Mouse (Mus musculus) embryonic facial prominence, embryonic 12.5 days (tissue): ENCODE data around the gene Prpf19. TPM values are rescaled to one million over a fixed set of nuclear protein-coding genes. Genes with fewer than 3 reads are reported as not detected.

Source experiments
- ATAC-seq: fragments of 200-750 bp; cut with Nextera tagmentation; 2 replicates; pipeline ENCODE4 v1.8.0; 2017; ENCODE audit not compliant: insufficient number of reproducible peaks, insufficient read depth, low FRiP score, low TSS enrichment
- H3K27ac ChIP-seq: fragments of 300-500 bp; sonication (generic); 2 replicates; pipeline ENCODE4 v1.5.1; 2016; ENCODE audit warnings: mild to moderate bottlenecking
- H3K27me3 ChIP-seq: fragments of 300-500 bp; sonication (generic); 2 replicates; pipeline ENCODE4 v1.6.1; 2016; ENCODE audit warnings: mild to moderate bottlenecking, moderate library complexity
- H3K36me3 ChIP-seq: fragments of 300-500 bp; sonication (generic); 2 replicates; pipeline ENCODE4 v1.6.1; 2016; ENCODE audit warnings: mild to moderate bottlenecking
- H3K4me1 ChIP-seq: fragments of 300-500 bp; sonication (generic); 2 replicates; pipeline ENCODE4 v1.6.1; 2016
- H3K4me2 ChIP-seq: fragments of 300-500 bp; sonication (generic); replicated peaks from 2 replicates; pipeline ENCODE4 v1.6.1; 2016; ENCODE audit warnings: mild to moderate bottlenecking, moderate library complexity
- H3K4me3 ChIP-seq: fragments of 300-500 bp; sonication (generic); 2 replicates; pipeline ENCODE4 v1.5.1; 2016; ENCODE audit warnings: mild to moderate bottlenecking
- H3K9ac ChIP-seq: fragments of 300-500 bp; sonication (generic); 2 replicates; pipeline ENCODE4 v1.6.1; 2016; ENCODE audit warnings: mild to moderate bottlenecking, moderate library complexity
- H3K9me3 ChIP-seq: fragments of 300-500 bp; sonication (generic); 2 replicates; pipeline ENCODE4 v1.6.1; 2016; ENCODE audit warnings: mild to moderate bottlenecking, moderate library complexity
- WGBS: fragments of 180-500 bp; shearing (Covaris S2); methylation state at CpG from one replicate; pipeline ENCODE4 v1.1.7; 2016; 5-methylcytosine and 5-hydroxymethylcytosine counted together
- polyA plus RNA-seq: library from polyadenylated mRNA; unstranded; fragments of >200 nt; fragmentation: Nextera tagmentation; extraction: Ambion mirVana; gene quantifications from 2 replicates; pipeline ENCODE4 v1.2.1, GENCODE M21; 2016

The Prpf19 gene
- polyA plus RNA-seq, 1 experiment from 2014 or later: 41.5 TPM

GRCm38 (mm10) chr19:10869886-10870527, 25.0 kb upstream of the Prpf19 start, which contains the start of gene Tmem132a:
Gene Tmem132a (minus strand): TSS chr19:10869940.
- Histone ChIP-seq H3K36me3 (peaks cover 57% of the 10 kb centered on the region), H3K27me3 (no peaks in the 10 kb centered on the region), H3K27ac (peak within 1 kb of the TSS; percentile 87), H3K9me3 (no peaks in the 10 kb centered on the region), H3K4me2 (peak within 1 kb of the TSS; percentile 79), H3K4me3 (peak within 1 kb of the TSS; percentile 80), H3K4me1 (peaks cover 22% of the 10 kb centered on the region), H3K9ac (peak within 1 kb of the TSS; percentile 86)
- ATAC-seq: no peak
- 1% methylated on average over 8 of the region's 8 CpGs for WGBS

GRCm38 (mm10) chr19:10870676-10871075, 24.4 kb upstream of the Prpf19 start:
- H3K9ac ChIP-seq: no peak overlapping the region
- H3K27me3 ChIP-seq: no peaks in the 10 kb centered on the region
- H3K4me2 ChIP-seq: no peak overlapping the region
- 84% methylated on average over 3 of the region's 3 CpGs for WGBS
- peaks cover 50% of the 10 kb centered on the region for H3K36me3 ChIP-seq
- no peaks in the 10 kb centered on the region for H3K9me3 ChIP-seq
- peaks cover 22% of the 10 kb centered on the region for H3K4me1 ChIP-seq
- H3K27ac ChIP-seq: no peak overlapping the region
- ATAC-seq: no peak
- H3K4me3 ChIP-seq: no peak overlapping the region

- Histone ChIP-seq H3K9ac (no peak overlapping the region), H3K27ac (no peak overlapping the region), H3K27me3 (no peaks in the 10 kb centered on the region), H3K36me3 (peaks cover 43% of the 10 kb centered on the region), H3K4me3 (no peak overlapping the region), H3K9me3 (no peaks in the 10 kb centered on the region), H3K4me1 (peaks cover 22% of the 10 kb centered on the region), H3K4me2 (no peak overlapping the region)
- 74% methylated on average over 14 of the region's 14 CpGs for WGBS
- no peak for ATAC-seq
Measured at GRCm38 (mm10) chr19:10871328-10871961, 23.6 kb upstream of the Prpf19 start.

- Histone ChIP-seq H3K36me3 (peaks cover 21% of the 10 kb centered on the region), H3K4me3 (no peak overlapping the region), H3K4me2 (no peak overlapping the region), H3K4me1 (peaks cover 20% of the 10 kb centered on the region), H3K27me3 (no peaks in the 10 kb centered on the region), H3K9me3 (no peaks in the 10 kb centered on the region), H3K9ac (no peak overlapping the region), H3K27ac (no peak overlapping the region)
- no peak for ATAC-seq
- 88% methylated on average over 7 of the region's 7 CpGs for WGBS
Measured at GRCm38 (mm10) chr19:10878201-10878837, 16.7 kb upstream of the Prpf19 start.

GRCm38 (mm10) chr19:10880085-10880974, 14.7 kb upstream of the Prpf19 start:
- Histone ChIP-seq H3K4me1 (peaks cover 20% of the 10 kb centered on the region), H3K9me3 (no peaks in the 10 kb centered on the region), H3K27me3 (no peaks in the 10 kb centered on the region), H3K4me3 (peak overlapping the region; percentile 64), H3K9ac (peak overlapping the region; percentile 67; the same call in 1 of the 2 replicates), H3K36me3 (peaks cover 10% of the 10 kb centered on the region; the same call in 1 of the 2 replicates), H3K4me2 (peak overlapping the region; percentile 93), H3K27ac (peak overlapping the region; percentile 1; the same call in 1 of the 2 replicates)
- WGBS: 46% methylated on average over 7 of the region's 7 CpGs
- no peak for ATAC-seq

DNA sequence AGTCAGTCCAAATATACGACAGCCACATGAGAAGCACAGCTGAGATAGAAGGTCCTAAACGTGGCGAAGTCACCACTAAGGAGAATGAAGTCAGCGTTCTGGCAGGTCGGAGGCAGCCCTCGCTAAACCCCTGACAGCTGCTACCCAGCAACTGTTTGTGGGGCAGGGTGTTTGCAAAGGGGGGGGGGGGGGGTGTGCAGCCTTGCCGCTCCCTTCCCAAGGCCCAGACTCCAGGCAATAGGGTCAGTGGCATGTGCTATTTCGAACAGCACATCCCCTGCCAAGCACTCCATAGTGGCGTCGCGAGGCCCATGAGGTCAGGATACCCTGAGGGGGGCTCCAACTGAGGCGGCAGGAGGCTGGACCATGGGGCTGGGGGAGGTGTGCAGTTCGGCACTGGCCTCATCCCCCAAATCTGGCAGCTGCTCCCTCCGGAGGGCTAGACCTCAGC, 14.0 kb upstream of the Prpf19 start:
- peaks cover 10% of the 10 kb centered on the region; the same call in 1 of the 2 replicates for H3K36me3 ChIP-seq
- peak overlapping the region; percentile 67 for H3K9ac ChIP-seq
- WGBS: 4% methylated on average over 14 of the region's 14 CpGs
- peaks cover 20% of the 10 kb centered on the region for H3K4me1 ChIP-seq
- no peaks in the 10 kb centered on the region for H3K27me3 ChIP-seq
- ATAC-seq: peak; percentile 83
- peak overlapping the region; percentile 93 for H3K4me2 ChIP-seq
- peak overlapping the region; percentile 96 for H3K27ac ChIP-seq
- H3K9me3 ChIP-seq: no peaks in the 10 kb centered on the region
- H3K4me3 ChIP-seq: peak overlapping the region; percentile 64

DNA sequence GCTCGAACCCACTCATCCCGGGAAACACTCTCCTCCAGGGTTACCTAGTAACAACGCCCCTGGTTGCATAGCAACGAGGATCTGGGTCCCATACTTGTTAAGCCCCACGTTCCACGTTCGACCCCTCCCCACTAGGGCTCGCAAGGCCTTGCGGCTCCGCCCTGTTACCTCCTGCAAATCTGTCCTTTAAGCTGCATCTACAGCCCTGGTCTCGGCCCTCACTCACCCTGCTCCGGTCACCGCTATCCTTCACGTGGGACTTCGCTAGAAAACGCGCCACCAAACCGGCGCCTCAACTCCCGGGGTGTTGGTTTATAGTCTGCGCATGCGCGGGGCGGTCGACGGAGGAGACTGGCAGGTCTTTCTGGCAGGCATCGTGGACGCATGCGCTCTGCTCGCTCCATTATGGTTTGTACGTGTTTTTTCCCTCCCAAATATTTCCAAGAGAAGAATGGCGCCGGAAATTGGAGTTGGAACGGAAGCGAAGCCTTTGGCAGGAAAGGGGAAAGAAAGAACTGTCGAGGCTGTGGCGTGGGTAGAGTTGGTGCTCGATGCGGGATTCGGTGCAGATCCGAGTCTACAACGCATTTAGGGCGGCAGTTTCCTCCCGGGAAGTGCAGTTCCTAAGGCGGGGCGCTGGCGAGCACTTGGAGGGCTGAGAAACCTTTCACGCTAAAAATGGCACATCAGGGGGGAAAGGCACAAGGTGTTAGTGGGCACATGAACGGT, 13.4 kb upstream of the Prpf19 start, which contains the start of gene Tmem109:
Tmem109 (minus strand) TSS at position 576 of the 729 bp plus-strand sequence.
- no peaks in the 10 kb centered on the region for H3K27me3 ChIP-seq

GRCm38 (mm10) chr19:10892201-10892600, 2.8 kb upstream of the Prpf19 start:
- no peak for ATAC-seq

More for the DNA sequence above, 13.4 kb upstream of the Prpf19 start, which contains the start of gene Tmem109:
- peak within 1 kb of the TSS; percentile 67 for H3K9ac ChIP-seq
- H3K36me3 ChIP-seq: peaks cover 10% of the 10 kb centered on the region; the same call in 1 of the 2 replicates
- WGBS: under 1% methylated on average over 49 of the region's 49 CpGs
- H3K4me2 ChIP-seq: peak within 1 kb of the TSS; percentile 93
- peak within 1 kb of the TSS; percentile 96 for H3K27ac ChIP-seq
- ATAC-seq: peak; percentile 86
- peak within 1 kb of the TSS; percentile 64 for H3K4me3 ChIP-seq
- no peaks in the 10 kb centered on the region for H3K9me3 ChIP-seq
- H3K4me1 ChIP-seq: peaks cover 20% of the 10 kb centered on the region

DNA sequence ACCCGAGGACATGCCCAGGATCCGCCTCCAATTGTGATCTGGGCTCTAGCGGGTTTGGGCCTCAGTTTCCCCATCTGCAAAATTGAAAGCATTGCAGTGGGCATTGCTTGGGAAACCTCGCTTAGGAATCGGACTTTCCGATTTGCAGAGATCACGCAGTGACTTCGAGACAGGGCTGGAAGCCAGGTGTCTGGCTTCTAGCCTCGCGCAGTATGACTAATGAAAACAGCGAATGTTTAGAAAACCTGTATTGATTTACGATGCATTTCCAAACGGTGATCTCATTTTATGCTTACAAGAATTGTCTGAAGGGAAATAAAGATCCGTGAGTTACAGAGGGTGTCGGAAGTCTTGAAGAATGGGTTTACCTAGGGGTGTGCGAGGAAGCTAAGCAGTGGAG, 677 bp downstream of the Prpf19 start:
- Histone ChIP-seq H3K27ac (peak overlapping the region; percentile 94), H3K9ac (peak overlapping the region; percentile 94), H3K27me3 (no peaks in the 10 kb centered on the region), H3K36me3 (peaks cover 34% of the 10 kb centered on the region), H3K4me1 (peaks cover 12% of the 10 kb centered on the region), H3K4me2 (peak overlapping the region; percentile 80), H3K9me3 (no peaks in the 10 kb centered on the region), H3K4me3 (peak overlapping the region; percentile 91)
- no peak for ATAC-seq
- WGBS: under 1% methylated on average over 16 of the region's 16 CpGs

More at GRCm38 (mm10) chr19:10892201-10892600, 2.8 kb upstream of the Prpf19 start:
- Histone ChIP-seq H3K36me3 (0 out of 2 replicates have a peak, but pooled peaks cover under 1% of the 10 kb centered on the region), H3K9ac (no peak overlapping the region), H3K27ac (no peak overlapping the region), H3K27me3 (no peaks in the 10 kb centered on the region), H3K4me1 (peaks cover 12% of the 10 kb centered on the region), H3K4me2 (no peak overlapping the region), H3K4me3 (no peak overlapping the region), H3K9me3 (no peaks in the 10 kb centered on the region)
- 92% methylated on average over 3 of the region's 3 CpGs for WGBS

DNA sequence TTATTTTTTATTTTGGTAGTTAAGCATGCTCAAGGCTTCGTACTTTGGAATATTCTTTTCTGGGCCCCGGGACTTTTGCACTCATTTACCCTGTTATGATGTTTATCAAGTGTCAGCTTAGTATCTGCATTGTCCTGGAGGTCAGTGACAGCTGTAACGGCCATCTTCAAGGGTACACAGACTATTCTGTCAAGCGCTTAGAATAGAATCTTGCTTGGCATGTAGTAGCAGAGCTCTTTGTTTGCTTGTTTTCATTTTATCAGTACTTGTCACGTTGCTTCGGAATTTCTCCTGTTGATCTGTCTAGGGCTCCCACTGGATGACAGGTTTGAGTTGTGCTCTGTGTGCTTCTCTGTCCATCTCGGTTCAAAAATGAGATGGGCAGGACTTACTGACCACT, 1.8 kb downstream of the Prpf19 start:
- H3K9me3 ChIP-seq: no peaks in the 10 kb centered on the region
- peak overlapping the region; percentile 94 for H3K9ac ChIP-seq
- H3K27me3 ChIP-seq: no peaks in the 10 kb centered on the region
- H3K4me2 ChIP-seq: peak overlapping the region; percentile 80
- peaks cover 44% of the 10 kb centered on the region for H3K36me3 ChIP-seq
- peaks cover 12% of the 10 kb centered on the region for H3K4me1 ChIP-seq
- H3K27ac ChIP-seq: no peak overlapping the region
- peak overlapping the region; percentile 91; the same call in 1 of the 2 replicates for H3K4me3 ChIP-seq
- no peak for ATAC-seq
- 87% methylated on average over 7 of the region's 7 CpGs for WGBS
